Mouse (Mus musculus) gastrocnemius, adult 8-10 months (tissue): ENCODE results near the gene Phf3. TPM values are rescaled to one million over a fixed set of nuclear protein-coding genes. Genes with fewer than 3 reads are reported as not detected.

Experiments used
- DNase-seq, 2 experiments: peaks; one replicate each; pipeline ENCODE4 v3.0.0; 2022; ENCODE audit warnings: low spot score in 2 of 2
- total RNA-seq, 4 experiments: library from RNA; stranded (reverse); gene quantifications; 2 replicates each; pipeline ENCODE4 v1.2.4; 2022

Phf3 gene
- total RNA-seq, 4 experiments from 2014 or later: 27.4 to 34.9 (median 31.8) TPM

DNA sequence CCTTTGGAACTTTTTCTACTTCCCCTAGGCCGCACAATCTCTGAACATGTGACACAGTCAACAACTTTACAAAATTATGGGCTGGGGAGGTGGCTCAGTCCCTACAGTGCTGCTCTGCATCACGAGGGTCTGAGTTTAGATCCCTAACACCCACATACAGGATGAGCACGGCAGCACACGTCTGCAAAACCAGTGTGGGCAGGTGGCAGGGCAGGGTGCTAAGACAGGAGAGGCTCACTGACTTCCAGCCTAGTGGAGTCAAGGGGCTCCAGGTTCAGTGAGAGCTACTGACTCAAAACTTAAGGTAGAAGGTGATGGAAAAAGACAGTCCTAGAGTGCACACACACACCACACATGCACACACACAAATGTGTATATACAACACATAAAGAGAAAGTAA, 40.9 kb downstream of the Phf3 start:
- DNase-seq: no peak

DNA sequence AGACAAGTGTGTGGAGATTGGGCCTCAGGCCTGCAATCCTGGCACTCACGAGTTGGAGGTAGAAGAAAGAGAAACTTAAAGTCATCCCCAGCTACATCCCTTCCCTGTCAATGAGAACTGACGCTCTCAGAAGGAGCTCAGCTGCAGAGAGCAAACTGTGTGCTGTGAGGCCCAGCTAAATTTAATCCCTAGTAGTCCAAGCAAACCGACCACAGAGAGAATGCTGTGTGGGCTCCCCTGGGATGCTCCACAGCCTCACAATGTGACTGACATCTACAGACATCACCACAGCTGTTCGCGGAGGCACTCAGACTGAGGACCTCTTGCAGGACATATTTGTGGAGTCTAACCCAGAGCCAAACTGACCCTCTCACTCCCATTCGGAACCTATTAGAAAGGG, 54.3 kb downstream of the Phf3 start:
- no peak for DNase-seq

DNA sequence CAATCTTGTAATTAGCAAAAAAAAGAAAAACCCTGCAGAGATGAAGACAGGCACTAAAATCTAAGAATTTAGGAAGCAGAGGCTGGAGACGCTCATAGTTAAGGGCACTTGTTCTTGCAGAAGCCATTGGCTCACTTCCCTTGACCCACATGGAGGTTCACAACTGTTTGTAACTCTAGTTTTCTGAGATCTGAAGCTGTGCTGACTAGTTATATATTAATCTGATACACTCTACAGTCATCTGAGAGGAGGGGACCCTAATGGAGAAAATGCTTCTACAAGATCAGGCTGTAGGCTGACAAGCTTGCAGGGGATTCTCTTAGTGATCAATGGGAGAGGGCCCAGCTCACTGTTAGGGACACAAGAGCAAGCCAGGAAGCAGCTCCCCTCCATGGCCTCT, 58.1 kb downstream of the Phf3 start:
- no peak for DNase-seq

DNA sequence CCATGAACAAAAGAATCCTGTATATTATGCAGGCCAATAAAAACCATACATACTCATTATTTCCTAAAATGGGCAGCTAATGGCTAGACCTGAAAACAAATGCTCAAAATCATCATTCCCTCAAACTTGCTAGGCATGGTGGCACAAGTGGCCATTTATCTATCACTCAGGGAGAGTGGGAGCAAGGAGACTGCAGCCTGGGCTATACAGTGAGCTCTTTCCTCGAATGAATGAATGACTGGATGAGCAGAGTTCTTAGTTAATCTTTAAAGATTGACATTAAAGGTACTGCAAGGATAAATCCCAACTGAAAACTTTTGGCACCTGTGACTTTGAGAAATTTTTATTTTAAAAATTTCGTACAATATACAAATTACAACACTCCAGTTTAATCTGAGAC, 58.7 kb downstream of the Phf3 start:
- DNase-seq: no peak

DNA sequence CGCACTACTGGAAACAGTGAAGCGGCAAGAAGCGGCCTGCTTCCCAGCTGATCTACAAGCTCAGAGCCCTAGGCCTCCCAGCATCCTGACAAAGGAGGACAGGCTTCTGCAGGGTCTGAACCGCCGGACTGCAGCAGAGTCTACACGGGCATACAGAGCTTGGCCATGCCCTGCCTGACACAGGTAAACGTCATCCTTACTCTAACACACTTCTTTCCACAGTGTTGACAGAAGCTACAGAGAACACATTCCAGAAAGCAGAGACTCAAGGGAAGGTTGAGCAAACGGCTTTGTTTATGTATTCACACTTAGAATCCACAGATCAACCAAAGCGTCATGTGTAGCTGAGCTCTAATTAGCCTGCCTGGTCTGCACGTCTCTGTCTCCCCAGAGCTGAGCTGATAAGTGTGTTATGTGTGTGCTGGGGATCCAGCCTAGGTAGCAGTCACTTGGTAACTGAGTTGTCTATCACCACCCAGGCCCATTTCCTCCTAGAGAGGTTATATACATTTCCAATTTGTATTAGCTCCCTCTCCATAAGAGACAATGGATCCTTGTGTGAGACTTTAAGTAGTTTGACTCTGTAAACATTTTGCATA, 65.5 kb downstream of the Phf3 start:
- DNase-seq: no peak

DNA sequence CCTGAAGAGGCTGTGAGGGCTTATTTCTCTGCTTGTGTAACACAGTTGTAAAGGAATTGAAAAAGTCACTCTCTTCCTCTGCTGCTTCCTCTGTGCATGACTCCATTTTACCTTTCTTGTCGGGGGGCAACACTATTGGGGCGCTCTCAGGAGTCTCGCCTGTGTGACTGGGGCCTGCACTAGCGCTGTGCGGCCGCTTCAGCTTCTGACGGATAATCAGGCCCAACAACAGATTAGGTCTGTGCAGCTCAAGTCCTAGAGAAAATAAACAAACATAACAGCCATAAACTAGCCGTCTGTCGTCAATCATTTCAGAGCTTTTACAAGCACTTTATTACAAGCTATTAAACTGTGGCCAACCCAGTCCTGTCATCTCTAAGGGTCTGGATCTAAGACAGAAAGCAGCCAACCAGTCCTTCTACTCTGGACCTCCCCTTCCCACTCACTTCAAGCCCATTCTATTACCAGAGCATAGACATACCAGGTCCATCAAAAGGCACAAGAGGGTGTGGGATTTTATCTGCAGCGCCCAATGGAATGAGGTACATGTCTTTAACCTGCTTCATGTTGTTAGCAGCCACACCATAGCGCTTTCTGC, 67.9 kb downstream of the Phf3 start:
- DNase-seq: no peak

DNA sequence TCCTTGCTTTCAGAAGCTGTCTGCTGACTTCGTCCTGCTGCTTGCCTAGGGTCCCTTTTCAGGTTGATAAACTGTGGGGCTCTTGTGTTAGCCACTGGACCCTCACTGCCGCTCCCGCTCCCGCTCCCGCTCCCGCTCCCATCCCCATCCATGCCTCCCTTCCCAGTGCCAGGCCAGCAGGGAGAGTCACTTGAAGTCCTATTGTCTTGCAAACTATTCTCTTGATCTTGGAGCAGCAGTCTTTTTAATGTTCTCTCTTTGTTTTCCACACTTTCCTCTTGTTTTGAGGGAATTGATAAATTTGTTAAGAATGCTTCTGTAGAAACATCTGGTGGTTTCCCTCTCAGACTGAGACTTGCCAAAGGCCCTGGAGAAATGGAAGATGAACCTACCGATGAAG, 68.8 kb downstream of the Phf3 start:
- no peak for DNase-seq

DNA sequence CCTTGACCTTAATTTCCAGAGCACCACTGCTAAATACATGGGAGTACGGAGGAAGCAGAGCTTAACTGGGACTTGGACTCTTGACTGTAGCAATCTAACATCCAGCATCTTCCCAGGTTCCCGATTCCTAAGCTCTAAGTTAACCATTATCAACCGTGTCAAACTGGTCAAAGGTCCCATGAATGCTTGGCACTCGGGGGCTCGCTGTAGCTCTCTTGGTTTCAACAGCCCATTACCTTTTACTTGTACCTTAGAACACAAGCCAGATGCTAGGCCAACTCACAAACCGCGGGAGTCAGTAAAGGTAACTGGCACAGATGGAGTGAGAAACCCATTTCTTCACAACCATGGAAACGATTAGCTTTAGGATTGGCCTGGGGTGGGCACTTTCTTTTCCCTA, 71.8 kb downstream of the Phf3 start:
- DNase-seq: no peak

DNA sequence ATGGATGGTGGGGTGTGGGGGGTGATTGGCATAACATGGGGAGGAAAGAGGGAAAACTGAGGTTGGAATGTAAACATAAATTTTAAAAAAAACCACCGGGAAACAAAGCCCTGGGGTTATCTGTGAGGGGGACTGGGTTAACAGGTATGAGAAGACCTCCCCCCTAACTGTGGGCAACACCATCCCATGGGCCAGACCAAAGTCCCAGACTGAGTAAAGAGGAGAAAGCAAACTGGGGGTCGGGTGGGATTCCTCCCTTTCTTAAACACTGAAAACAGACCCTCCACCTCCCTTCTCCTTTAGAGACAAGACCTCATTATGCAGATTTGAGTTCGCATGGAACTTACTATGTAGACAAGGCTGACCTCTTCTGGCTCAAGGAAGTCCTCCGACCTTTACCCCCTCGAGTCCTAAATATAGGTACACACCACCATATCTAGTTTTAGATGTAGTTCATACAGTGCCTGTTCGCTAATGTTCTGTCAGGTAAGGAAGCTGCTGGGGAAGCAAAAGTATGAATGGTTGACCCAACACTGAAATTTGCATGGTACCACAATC, 74.4 kb downstream of the Phf3 start:
- DNase-seq: no peak

DNA sequence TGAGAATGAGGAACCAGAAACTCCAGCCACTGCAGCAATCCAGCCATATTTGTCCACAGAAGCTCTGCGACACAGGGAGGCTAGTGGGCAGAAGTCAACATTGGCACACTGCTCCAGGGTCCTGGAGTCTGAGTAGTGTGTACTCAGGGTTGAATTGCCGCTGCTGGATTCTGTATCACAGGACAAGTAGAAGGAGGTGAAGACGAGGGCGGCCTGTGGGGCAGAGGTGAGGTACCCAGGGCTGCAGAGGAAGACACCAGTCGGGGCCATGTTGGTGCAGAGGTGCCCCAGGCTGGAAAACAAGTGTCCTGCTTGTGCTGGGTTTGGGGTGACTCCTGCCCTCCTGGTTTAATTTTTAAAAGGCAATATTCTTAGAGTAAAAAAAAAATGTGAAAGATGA, 79.1 kb downstream of the Phf3 start:
- DNase-seq: no peak

DNA sequence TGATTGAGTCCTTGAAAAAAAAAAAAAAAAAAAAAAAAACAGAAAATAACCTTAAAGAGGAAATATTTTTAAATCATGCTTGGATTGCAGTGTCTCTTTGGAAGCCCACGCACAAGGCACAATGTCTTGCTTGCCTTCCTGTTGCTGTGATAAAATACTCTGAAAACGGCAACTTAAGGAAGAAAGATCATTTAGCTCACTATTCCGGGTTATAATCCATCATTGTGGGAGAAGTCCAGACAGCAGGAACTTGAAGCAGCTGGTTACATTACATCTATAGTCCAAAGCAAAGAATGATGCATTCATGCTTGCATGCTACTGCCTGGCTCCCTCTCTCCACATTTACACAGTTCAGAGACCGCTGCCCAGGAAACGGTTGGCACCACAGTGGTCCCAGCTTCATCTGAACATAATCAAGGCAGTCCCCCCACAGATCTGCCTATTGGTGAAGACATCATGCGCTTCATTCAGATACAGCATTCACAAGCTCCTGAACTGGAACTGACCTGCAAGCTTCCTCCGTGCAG, 80.3 kb downstream of the Phf3 start:
- DNase-seq: no peak

DNA sequence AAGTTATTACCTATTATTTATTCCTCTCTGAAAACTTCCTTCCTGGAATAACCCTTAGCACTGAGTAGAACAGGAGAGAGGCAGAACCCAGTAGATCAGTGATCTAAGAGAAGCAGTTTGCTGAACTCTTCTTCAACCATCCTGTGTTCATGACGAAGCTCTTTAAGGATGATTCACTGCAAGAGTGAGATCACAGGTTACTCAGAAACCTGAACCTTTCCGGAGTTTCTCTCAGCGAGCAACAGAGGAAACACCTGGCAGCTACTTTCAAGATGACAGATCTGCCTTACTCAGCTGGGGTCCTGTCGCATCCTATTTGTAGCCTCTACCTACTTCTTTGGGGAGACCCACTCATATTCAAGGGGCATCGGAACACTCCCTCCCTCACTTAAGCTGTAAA, 80.8 kb downstream of the Phf3 start:
- no peak for DNase-seq

DNA sequence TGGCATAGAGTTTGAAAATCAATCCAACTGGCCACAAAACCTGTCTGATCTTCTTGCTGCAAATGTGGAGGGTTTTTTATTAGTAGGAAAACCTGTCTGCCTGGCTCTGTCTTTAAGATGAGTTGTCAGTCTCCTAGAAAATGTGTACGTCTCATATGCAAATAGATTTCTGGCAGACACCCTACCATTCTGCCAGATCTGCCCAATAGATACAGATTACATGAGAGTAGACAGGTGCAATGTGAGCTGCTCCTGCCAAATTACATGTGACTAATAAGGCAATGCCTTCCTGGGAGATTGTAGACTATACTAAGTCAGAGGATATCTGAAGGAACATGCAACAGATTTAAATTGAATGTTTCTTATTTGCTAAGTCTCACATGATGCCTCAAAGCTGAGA, 83.5 kb downstream of the Phf3 start:
- no peak for DNase-seq

DNA sequence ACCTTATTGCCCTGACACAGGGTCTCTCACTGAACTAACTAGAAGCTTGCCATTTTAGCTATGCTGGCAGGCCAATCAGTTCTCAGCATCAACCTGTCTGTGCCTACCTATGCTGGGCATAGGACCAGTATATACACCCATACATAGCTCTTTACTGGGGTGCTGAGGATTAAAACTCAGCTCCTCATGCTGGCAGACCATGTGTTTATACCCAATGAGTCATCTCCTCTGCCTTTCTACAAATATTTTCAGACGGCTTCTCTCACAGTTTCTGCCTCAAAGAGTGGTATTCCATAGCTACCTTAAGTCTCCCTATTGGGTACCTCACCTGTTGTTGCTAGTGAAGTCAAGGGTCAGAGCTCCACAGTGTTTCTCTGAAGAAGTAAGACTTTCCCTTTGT, 84.0 kb downstream of the Phf3 start:
- DNase-seq: no peak

DNA sequence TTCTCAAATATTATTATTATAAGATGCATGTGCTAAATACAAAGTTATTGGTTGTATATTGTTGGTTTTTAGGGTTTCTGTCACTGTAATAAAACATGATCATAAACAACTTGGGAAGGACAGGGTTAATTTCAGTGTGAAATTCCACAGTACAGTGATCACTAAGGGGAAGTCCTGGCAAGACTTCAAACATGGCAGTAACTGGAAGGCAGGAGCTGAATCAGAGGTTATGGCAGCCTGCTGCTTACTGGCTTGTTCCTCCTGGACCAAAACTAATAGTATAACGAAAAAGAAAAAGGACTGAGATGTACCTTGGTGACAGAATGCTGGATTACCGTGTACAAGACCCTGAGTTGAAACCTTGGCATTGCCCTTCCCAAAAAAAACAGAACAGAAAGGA, 84.7 kb downstream of the Phf3 start:
- DNase-seq: no peak

DNA sequence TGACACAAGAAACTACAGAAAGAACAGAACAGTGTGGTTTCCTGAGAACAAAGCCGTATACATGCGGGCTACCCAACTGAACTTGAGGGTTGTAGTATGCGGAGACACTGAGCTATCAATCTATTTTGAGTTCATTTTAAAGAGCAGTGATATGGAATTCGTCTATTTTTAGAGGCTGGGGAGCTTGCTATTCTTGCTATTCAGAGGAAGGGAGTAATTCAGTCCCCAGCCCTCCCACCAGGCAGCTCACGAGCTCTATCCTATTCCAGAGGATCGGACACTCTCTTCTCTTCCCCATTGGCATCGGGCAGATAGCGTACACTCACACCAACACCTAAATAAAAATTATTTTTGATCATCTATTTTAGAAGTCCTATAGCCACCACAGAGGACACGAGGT, 87.1 kb downstream of the Phf3 start:
- DNase-seq: no peak

DNA sequence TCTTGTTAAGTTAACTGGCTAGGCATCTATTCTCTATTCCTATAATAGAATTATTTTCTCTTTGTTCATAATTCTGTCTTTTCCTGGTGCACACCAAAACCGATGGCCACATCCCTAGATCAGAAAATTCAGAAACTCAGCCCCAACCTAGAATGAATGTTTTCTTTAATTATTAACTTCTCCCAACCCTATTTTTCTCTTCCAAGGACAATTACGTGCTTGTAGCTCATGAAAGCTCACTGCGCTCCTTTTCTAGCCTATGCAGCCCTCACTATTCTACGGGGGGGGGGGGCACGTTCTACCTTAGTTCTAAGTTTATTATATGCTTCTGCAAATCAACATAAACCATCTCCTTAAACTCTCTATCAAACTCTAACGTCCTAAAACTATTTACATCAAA, 90.0 kb downstream of the Phf3 start:
- no peak for DNase-seq

DNA sequence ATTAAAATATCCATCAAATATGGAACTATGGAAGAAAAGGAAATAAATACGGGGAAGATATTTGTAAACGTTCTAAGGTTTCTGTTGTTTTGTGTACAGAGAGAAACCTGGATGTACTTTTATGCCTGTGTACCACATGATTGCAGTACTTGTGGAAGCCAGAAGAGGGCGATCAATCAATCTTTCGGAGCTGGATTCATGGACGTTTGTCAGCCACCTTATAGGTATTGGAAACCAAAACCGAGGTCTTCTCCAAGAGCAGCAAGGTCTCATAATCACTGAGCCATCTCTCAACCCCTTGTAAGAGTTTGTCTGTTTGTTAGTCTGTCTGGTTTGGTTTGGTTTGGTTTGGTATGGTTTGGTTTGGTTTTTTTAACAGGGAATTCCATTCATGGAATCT, 93.4 kb downstream of the Phf3 start:
- DNase-seq: no peak

DNA sequence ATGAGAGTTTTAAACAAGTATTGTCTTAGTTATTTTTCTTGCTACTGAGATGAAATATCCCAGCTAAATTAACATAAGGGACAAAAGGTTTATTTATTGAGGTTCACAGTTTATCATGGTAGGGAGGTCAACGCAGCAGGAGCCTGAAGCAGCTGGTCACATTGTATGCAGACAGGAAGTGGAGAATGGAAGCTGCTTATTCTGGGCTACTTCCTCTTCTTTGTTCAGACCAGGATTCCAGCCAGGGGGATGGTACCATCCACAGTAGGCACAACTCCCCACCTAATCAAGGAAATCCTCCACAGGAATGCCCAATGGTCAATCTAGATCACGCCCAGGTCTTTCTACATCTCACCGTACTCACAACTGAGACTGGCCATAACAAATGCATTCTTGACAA, 94.2 kb downstream of the Phf3 start:
- no peak for DNase-seq

DNA sequence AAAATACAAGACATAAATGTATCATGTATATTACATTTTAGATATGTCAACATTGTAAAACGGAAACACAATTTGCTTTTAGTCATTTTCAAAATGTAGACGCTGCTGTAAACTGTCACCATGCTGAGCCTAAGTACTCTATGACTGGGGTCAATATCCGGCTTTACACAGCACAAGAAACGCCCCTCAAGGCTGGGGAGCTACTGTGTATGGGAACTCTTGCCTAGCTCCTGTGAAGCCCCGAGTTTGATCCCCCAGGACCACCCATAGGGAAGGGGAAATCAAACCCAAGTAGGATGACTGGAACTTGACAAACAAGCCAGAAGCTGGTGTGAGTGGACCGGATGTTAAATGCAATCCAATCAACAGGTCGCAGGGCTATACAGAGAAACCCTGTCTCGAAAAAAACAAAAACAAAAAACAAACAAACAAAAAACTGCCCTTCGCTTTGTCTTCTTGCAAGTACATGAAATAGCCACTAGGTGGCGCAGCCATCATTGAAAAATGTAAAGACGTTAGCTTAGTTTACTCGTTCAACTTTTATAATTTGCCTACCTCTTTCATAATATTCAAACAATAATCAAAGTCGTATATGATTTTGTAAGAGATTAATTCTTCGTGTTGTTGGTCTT, 95.2 kb downstream of the Phf3 start:
- DNase-seq: no peak

DNA sequence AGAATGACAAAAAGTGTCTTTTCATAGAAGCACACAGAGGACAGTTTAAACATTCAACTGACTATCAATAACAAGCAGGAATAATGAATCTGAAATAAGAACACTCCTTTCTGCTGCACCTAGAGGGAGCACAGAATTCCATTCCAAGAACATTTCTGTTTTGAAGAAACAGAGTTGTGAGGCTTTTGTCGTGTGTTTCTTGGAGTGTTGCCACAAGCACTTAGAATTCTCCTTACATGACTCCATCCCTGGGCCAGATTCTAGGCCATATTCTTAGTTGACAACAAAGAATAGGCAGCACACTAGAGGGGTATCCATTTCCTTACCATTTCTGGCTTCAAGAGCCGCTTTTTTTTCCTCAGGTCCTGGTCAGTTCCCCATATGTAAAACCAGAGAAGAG, 97.5 kb downstream of the Phf3 start:
- no peak for DNase-seq

DNA sequence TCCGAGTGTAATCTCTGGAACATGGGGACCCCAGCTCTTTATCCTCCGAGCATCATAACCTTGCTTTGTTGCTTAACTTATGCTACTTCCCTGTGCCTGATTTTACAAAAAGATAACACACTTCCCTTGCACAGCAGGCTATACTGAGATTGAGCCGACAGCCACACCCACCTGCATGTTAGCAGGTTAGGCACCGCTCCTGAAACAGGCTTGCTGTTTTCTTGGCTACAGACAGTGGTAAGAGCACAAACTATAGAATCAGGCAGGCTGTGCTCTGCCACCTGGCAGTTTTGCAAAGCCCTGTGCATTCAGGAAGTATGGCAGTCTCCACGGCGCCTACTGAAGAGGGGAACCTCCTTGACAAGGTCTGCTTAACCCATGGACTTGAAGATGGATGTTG, 100.1 kb downstream of the Phf3 start:
- DNase-seq: no peak

DNA sequence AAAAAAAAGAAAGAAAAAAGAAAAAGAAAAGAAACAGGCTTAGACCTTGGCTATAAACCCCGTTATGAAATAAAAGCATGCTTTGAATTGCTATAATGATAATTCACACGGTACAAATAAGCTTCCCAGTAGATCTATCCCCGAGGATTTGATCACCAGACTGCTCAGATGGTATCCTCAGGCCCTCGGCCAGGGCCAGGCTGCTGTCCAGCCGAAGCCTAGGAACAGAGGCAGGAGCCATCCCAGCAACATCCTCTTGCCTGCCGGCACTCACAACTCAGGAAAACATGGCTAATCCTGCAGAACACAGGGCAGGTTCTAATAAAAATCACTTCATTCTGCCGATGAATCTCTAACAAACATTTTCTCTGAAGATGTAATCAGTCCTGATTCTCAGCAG, 100.9 kb downstream of the Phf3 start:
- DNase-seq: no peak
